Mouse (Mus musculus) lung, adult 2 months (tissue): ENCODE results near the gene BC037034.

Source experiments
- CTCF ChIP-seq: fragments of 200-500 bp; IDR thresholded peaks from 2 replicates; pipeline ENCODE4 v1.5.1; 2011; ENCODE audit warnings: mild to moderate bottlenecking, low read length, control low read depth; ENCODE audit not compliant: insufficient read depth
- POLR2A ChIP-seq: fragments of 200-500 bp; IDR thresholded peaks from 2 replicates; pipeline ENCODE4 v1.6.1; 2011; ENCODE audit warnings: low read depth, mild to moderate bottlenecking, control low read depth, low read length, borderline replicate concordance; ENCODE audit errors: extremely low read depth

DNA sequence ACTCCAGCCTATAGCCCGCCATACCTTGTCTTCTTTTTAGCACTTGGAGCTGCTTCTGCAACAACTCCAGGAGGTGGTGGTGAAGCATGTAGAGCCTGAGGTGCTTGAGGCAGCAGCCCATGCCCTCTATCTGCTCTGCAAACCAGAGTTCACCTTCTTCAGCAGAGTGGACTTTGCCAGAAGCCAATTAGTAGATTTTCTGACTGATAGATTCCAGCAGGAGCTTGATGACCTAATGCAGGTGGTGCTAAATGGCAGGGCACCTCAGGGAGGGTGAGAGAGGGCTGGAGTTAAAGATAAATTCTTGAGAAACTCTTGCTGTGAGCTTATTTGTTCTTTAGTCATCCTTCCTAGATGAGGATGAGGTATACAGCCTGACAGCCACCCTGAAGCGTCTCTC lies 35.8 kb upstream of the BC037034 start:
- no peak for TF ChIP-seq CTCF
- TF ChIP-seq POLR2A = no peak
